Mouse (Mus musculus) adrenal gland, postnatal 0 days (tissue): ENCODE data around the gene Adamts13. TPM values are rescaled to one million over a fixed set of nuclear protein-coding genes. Genes with fewer than 3 reads are reported as not detected.

Source experiments
- polyA plus RNA-seq: library from polyadenylated mRNA; unstranded; fragments of >200 nt; fragmentation: Nextera tagmentation; extraction: Ambion mirVana; gene quantifications from 2 replicates; pipeline ENCODE4 v1.2.1, GENCODE M21; 2015

The Adamts13 gene
- polyA plus RNA-seq, result 0.17 and 0.20 TPM in 2 replicates

GRCm38 (mm10) chr2:26973116-26973515 lies at the start of gene Adamts13:
Gene Adamts13 (plus strand): TSS chr2:26973416.

GRCm38 (mm10) chr2:26933304-26934055 lies 39.7 kb upstream of the Adamts13 start, which contains the start of the genes Surf4 and Stkld1:
Gene Surf4 (minus strand): TSS chr2:26933928.
Gene Stkld1 (plus strand): TSS chr2:26934047.

GRCm38 (mm10) chr2:26963923-26964723 lies 9.1 kb upstream of the Adamts13 start, which contains the start of gene Rexo4:
Gene Rexo4 (minus strand): TSS chr2:26964386.

GRCm38 (mm10) chr2:27009714-27010244 lies 36.6 kb downstream of the Adamts13 start, which contains the start of gene Cacfd1:
Gene Cacfd1 (plus strand): TSS chr2:27009926.

GRCm38 (mm10) chr2:27027618-27028436 lies 54.6 kb downstream of the Adamts13 start, which contains the start of gene Slc2a6:
Gene Slc2a6 (minus strand): TSS chr2:27027998.

Other genes with a start within 250 kb of the Adamts13 start
- gene Abo, start 108.4 kb upstream of the Adamts13 start, polyA plus RNA-seq, result not detected in 2 replicates
- gene Surf6, start 70.5 kb upstream of the Adamts13 start, polyA plus RNA-seq, result 13.0 and 15.4 TPM in 2 replicates
- 34.2 and 35.7 TPM in 2 replicates for gene Med22, start 62.7 kb upstream of the Adamts13 start, polyA plus RNA-seq
- gene Rpl7a, start 62.7 kb upstream of the Adamts13 start, polyA plus RNA-seq, result 413 and 440 TPM in 2 replicates
- gene Surf2, start 57.0 kb upstream of the Adamts13 start, polyA plus RNA-seq, result 41.6 and 57.7 TPM in 2 replicates
- 95.5 and 103 TPM in 2 replicates for gene Surf1, start 56.9 kb upstream of the Adamts13 start, polyA plus RNA-seq
- gene Surf4, start 39.5 kb upstream of the Adamts13 start, polyA plus RNA-seq, result 122 and 190 TPM in 2 replicates
- gene Stkld1, start 39.4 kb upstream of the Adamts13 start, polyA plus RNA-seq, result 0.15 TPM in 1 of 2 replicates, not detected in the other
- gene Rexo4, start 9.0 kb upstream of the Adamts13 start, polyA plus RNA-seq, result 18.0 and 23.2 TPM in 2 replicates
- 34.2 and 43.9 TPM in 2 replicates for gene Cacfd1, start 36.5 kb downstream of the Adamts13 start, polyA plus RNA-seq
- gene Slc2a6, start 54.6 kb downstream of the Adamts13 start, polyA plus RNA-seq, result 1.5 and 2.3 TPM in 2 replicates
- gene Mymk, start 98.8 kb downstream of the Adamts13 start, polyA plus RNA-seq, result 0.14 and 0.54 TPM in 2 replicates
- gene Adamtsl2, start 106.0 kb downstream of the Adamts13 start, polyA plus RNA-seq, result 2.6 and 3.5 TPM in 2 replicates
- 3.1 and 5.9 TPM in 2 replicates for gene Fam163b, start 169.1 kb downstream of the Adamts13 start, polyA plus RNA-seq
- 237 and 244 TPM in 2 replicates for gene Dbh, start 191.8 kb downstream of the Adamts13 start, polyA plus RNA-seq